Mouse (Mus musculus): ENCODE data around the gene Cyp4x1. TPM values are rescaled to one million over a fixed set of nuclear protein-coding genes. Genes with fewer than 3 reads are reported as not detected.
A peak's percentile ranks its signal among the peaks of the same experiment; 100 is the strongest.
"Not testable (repeated sequence)": the region's sequence is repeated elsewhere in the genome, so short reads cannot be mapped to it uniquely, and the experiment has no call there.

Cyp4x1 gene
- polyA plus RNA-seq (2016; fragmentation: Nextera tagmentation; extraction: Ambion mirVana): 0.24 and 0.25 TPM in 2 replicates

GRCm38 (mm10) chr4:115133621-115134295 is at the start of gene Cyp4x1:
Gene Cyp4x1, minus strand, starts transcription at chr4:115134281.
- Histone ChIP-seq H3K4me3 (peak within 1 kb of the TSS; percentile 50), H3K27ac (replicated peaks) (no peak within 1 kb of the TSS), H3K27me3 (replicated peaks; ENCODE audit: low read depth, poor library complexity, severe bottlenecking) (peaks cover 36% of the 10 kb centered on the region), H3K9me3 (no peaks in the 10 kb centered on the region), H3K4me1 (peaks cover 12% of the 10 kb centered on the region), H3K36me3 (replicated peaks) (no peaks in the 10 kb centered on the region)
- under 1% methylated on average over 29 of the region's 29 CpGs for WGBS
- peak; percentile 47 for DNase-seq (ENCODE audit: low spot score)

GRCm38 (mm10) chr4:115176201-115176600 is 42.1 kb upstream of the Cyp4x1 start:
- not testable (repeated sequence) for H3K36me3 ChIP-seq (replicated peaks); DNase-seq (ENCODE audit: low spot score); H3K27ac ChIP-seq (replicated peaks); H3K4me1 ChIP-seq; H3K27me3 ChIP-seq (replicated peaks; ENCODE audit: low read depth, poor library complexity, severe bottlenecking); H3K9me3 ChIP-seq; H3K4me3 ChIP-seq

- no peaks in the 10 kb centered on the region for H3K9me3 ChIP-seq
- H3K4me3 ChIP-seq: no peak overlapping the region
- no peak overlapping the region for H3K27ac ChIP-seq (replicated peaks)
- no peaks in the 10 kb centered on the region for H3K27me3 ChIP-seq (replicated peaks; ENCODE audit: low read depth, poor library complexity, severe bottlenecking)
- no peaks in the 10 kb centered on the region for H3K36me3 ChIP-seq (replicated peaks)
- no peaks in the 10 kb centered on the region for H3K4me1 ChIP-seq
- 72% methylated on average over 1 of the region's 1 CpGs for WGBS
- DNase-seq (ENCODE audit: low spot score): no peak
Observed at GRCm38 (mm10) chr4:115174694-115175353, 40.7 kb upstream of the Cyp4x1 start.

- H3K36me3 ChIP-seq (replicated peaks); H3K27ac ChIP-seq (replicated peaks); H3K4me3 ChIP-seq; H3K9me3 ChIP-seq; H3K4me1 ChIP-seq; H3K27me3 ChIP-seq (replicated peaks; ENCODE audit: low read depth, poor library complexity, severe bottlenecking); DNase-seq (ENCODE audit: low spot score): not testable (repeated sequence)
- 85% methylated on average over 3 of the region's 3 CpGs for WGBS
Observed at GRCm38 (mm10) chr4:115158963-115159362, 24.9 kb upstream of the Cyp4x1 start.

GRCm38 (mm10) chr4:115154723-115155122 is 20.6 kb upstream of the Cyp4x1 start:
- Histone ChIP-seq H3K4me3 (no peak overlapping the region), H3K27ac (replicated peaks) (no peak overlapping the region), H3K27me3 (replicated peaks; ENCODE audit: low read depth, poor library complexity, severe bottlenecking) (no peaks in the 10 kb centered on the region), H3K4me1 (no peaks in the 10 kb centered on the region), H3K9me3 (no peaks in the 10 kb centered on the region), H3K36me3 (replicated peaks) (no peaks in the 10 kb centered on the region)
- 95% methylated on average over 2 of the region's 2 CpGs for WGBS
- no peak for DNase-seq (ENCODE audit: low spot score)

- H3K27me3 ChIP-seq (replicated peaks; ENCODE audit: low read depth, poor library complexity, severe bottlenecking): peaks cover 36% of the 10 kb centered on the region
- no peaks in the 10 kb centered on the region for H3K36me3 ChIP-seq (replicated peaks)
- no peak for DNase-seq (ENCODE audit: low spot score)
- peak overlapping the region; percentile 50 for H3K4me3 ChIP-seq
- no peak overlapping the region for H3K27ac ChIP-seq (replicated peaks)
- H3K9me3 ChIP-seq: no peaks in the 10 kb centered on the region
- H3K4me1 ChIP-seq: peaks cover 12% of the 10 kb centered on the region
- WGBS: 12% methylated on average over 7 of the region's 7 CpGs
Observed at GRCm38 (mm10) chr4:115134296-115134630, 182 bp upstream of the Cyp4x1 start.

GRCm38 (mm10) chr4:115133085-115133484 is 996 bp downstream of the Cyp4x1 start:
- WGBS: 6% methylated on average over 5 of the region's 5 CpGs
- peak overlapping the region; percentile 50; the same call in 1 of the 2 replicates for H3K4me3 ChIP-seq

GRCm38 (mm10) chr4:115124713-115125112 is 9.4 kb downstream of the Cyp4x1 start:
- Histone ChIP-seq H3K36me3 (replicated peaks) (no peaks in the 10 kb centered on the region), H3K27ac (replicated peaks) (no peak overlapping the region), H3K4me1 (no peaks in the 10 kb centered on the region), H3K27me3 (replicated peaks; ENCODE audit: low read depth, poor library complexity, severe bottlenecking) (no peaks in the 10 kb centered on the region), H3K9me3 (no peaks in the 10 kb centered on the region), H3K4me3 (no peak overlapping the region)
- DNase-seq (ENCODE audit: low spot score): no peak

More at GRCm38 (mm10) chr4:115133085-115133484, 996 bp downstream of the Cyp4x1 start:
- Histone ChIP-seq H3K36me3 (replicated peaks) (no peaks in the 10 kb centered on the region), H3K27me3 (replicated peaks; ENCODE audit: low read depth, poor library complexity, severe bottlenecking) (peaks cover 36% of the 10 kb centered on the region), H3K27ac (replicated peaks) (no peak overlapping the region), H3K9me3 (no peaks in the 10 kb centered on the region), H3K4me1 (peaks cover 12% of the 10 kb centered on the region)
- no peak for DNase-seq (ENCODE audit: low spot score)

GRCm38 (mm10) chr4:115123507-115123906 is 10.6 kb downstream of the Cyp4x1 start:
- Histone ChIP-seq H3K36me3 (replicated peaks) (no peaks in the 10 kb centered on the region), H3K9me3 (no peaks in the 10 kb centered on the region)
- 58% methylated on average over 2 of the region's 2 CpGs for WGBS

GRCm38 (mm10) chr4:115121608-115122007 is 12.5 kb downstream of the Cyp4x1 start:
- DNase-seq (ENCODE audit: low spot score): no peak
- WGBS: 85% methylated on average over 5 of the region's 5 CpGs
- H3K4me3 ChIP-seq: no peak overlapping the region

More at GRCm38 (mm10) chr4:115123507-115123906, 10.6 kb downstream of the Cyp4x1 start:
- H3K27ac ChIP-seq (replicated peaks): no peak overlapping the region
- H3K4me3 ChIP-seq: no peak overlapping the region
- DNase-seq (ENCODE audit: low spot score): no peak
- no peaks in the 10 kb centered on the region for H3K4me1 ChIP-seq
- H3K27me3 ChIP-seq (replicated peaks; ENCODE audit: low read depth, poor library complexity, severe bottlenecking): no peaks in the 10 kb centered on the region

GRCm38 (mm10) chr4:115121162-115121561 is 12.9 kb downstream of the Cyp4x1 start:
- no peaks in the 10 kb centered on the region for H3K36me3 ChIP-seq (replicated peaks)
- H3K4me3 ChIP-seq: no peak overlapping the region
- no peaks in the 10 kb centered on the region for H3K27me3 ChIP-seq (replicated peaks; ENCODE audit: low read depth, poor library complexity, severe bottlenecking)
- DNase-seq (ENCODE audit: low spot score): no peak
- no peaks in the 10 kb centered on the region for H3K4me1 ChIP-seq
- H3K27ac ChIP-seq (replicated peaks): no peak overlapping the region
- 80% methylated on average over 2 of the region's 2 CpGs for WGBS
- no peaks in the 10 kb centered on the region for H3K9me3 ChIP-seq

More at GRCm38 (mm10) chr4:115121608-115122007, 12.5 kb downstream of the Cyp4x1 start:
- no peaks in the 10 kb centered on the region for H3K27me3 ChIP-seq (replicated peaks; ENCODE audit: low read depth, poor library complexity, severe bottlenecking)
- H3K27ac ChIP-seq (replicated peaks): no peak overlapping the region
- H3K4me1 ChIP-seq: no peaks in the 10 kb centered on the region
- no peaks in the 10 kb centered on the region for H3K36me3 ChIP-seq (replicated peaks)
- H3K9me3 ChIP-seq: no peaks in the 10 kb centered on the region

GRCm38 (mm10) chr4:115119642-115120041 is 14.4 kb downstream of the Cyp4x1 start:
- 86% methylated on average over 3 of the region's 3 CpGs for WGBS
- H3K36me3 ChIP-seq (replicated peaks): no peaks in the 10 kb centered on the region

GRCm38 (mm10) chr4:115113266-115113665 is 20.8 kb downstream of the Cyp4x1 start:
- Histone ChIP-seq H3K9me3 (no peaks in the 10 kb centered on the region), H3K36me3 (replicated peaks) (no peaks in the 10 kb centered on the region), H3K27me3 (replicated peaks; ENCODE audit: low read depth, poor library complexity, severe bottlenecking) (no peaks in the 10 kb centered on the region), H3K4me1 (no peaks in the 10 kb centered on the region), H3K27ac (replicated peaks) (no peak overlapping the region), H3K4me3 (no peak overlapping the region)
- DNase-seq (ENCODE audit: low spot score): no peak
- WGBS: 24% methylated on average over 5 of the region's 5 CpGs

More at GRCm38 (mm10) chr4:115119642-115120041, 14.4 kb downstream of the Cyp4x1 start:
- no peak overlapping the region for H3K27ac ChIP-seq (replicated peaks)
- H3K4me1 ChIP-seq: no peaks in the 10 kb centered on the region
- no peaks in the 10 kb centered on the region for H3K27me3 ChIP-seq (replicated peaks; ENCODE audit: low read depth, poor library complexity, severe bottlenecking)
- H3K4me3 ChIP-seq: no peak overlapping the region
- H3K9me3 ChIP-seq: no peaks in the 10 kb centered on the region
- no peak for DNase-seq (ENCODE audit: low spot score)
